Mouse (Mus musculus) heart, adult 2 months (tissue): ENCODE results near the gene Abhd17a.

Experiments used
- CTCF ChIP-seq: fragments of 200-600 bp; IDR thresholded peaks from 2 replicates; pipeline ENCODE4 v1.8.1; 2022; ENCODE audit warnings: antibody characterized with exemption, mild to moderate bottlenecking, moderate library complexity
- EP300 ChIP-seq: fragments of 200-500 bp; IDR thresholded peaks from 2 replicates; pipeline ENCODE4 v1.6.1; 2011; ENCODE audit warnings: low read depth, low read length, control low read depth; ENCODE audit not compliant: insufficient read depth
- POLR2A ChIP-seq: fragments of 200-500 bp; IDR thresholded peaks from 2 replicates; pipeline ENCODE4 v1.6.1; 2011; ENCODE audit warnings: mild to moderate bottlenecking, low read depth, low read length, control low read depth; ENCODE audit not compliant: insufficient read depth

GRCm38 (mm10) chr10:80621690-80621939, 31.5 kb upstream of the Abhd17a start:
- TF ChIP-seq CTCF (0 out of 2 replicates have a peak, but pooled peaks have one; percentile 4), POLR2A (no peak), EP300 (no peak)
